Mouse (Mus musculus) cerebellum, adult 8-10 months (tissue): ENCODE measurements at regions not wholly inside any gene's neighbourhood (a gene's known extent, or its start where the extent isn't known, plus 50 kb on each side); places are given as distances from the start of the nearest gene placed in this dataset.
A peak's percentile ranks its signal among the peaks of the same experiment; 100 is the strongest.

Source experiments
- DNase-seq: peaks from one replicate; pipeline ENCODE4 v3.0.0; 2022

- DNase-seq = no peak
These were observed 65.3 kb downstream of the Med10 start for GRCm38 (mm10) chr13:69867296-69868065.

DNA sequence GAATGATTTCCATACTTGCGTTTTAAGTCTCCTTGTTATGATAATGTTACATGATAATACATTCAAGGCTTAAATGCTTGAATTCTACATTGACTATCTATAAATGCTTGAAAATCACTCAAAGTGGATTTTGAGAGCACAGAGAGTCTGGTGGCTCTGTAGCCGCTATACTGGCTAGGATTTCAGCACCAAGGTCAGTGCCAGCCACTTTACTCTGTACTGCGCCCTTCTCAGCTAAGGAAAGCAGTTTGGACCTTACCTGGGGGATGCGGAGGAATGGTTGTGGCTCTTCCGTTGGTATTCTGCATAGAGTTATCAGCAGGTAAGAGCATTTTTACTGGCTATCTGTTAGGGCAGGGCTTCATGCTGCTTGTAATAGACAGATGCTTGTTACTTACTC lies 94.3 kb downstream of the Med10 start:
- no peak for DNase-seq

GRCm38 (mm10) chr13:69901139-69901538 lies 98.9 kb downstream of the Med10 start:
- no peak for DNase-seq

GRCm38 (mm10) chr13:69906802-69907537 lies 104.8 kb downstream of the Med10 start:
- DNase-seq = no peak

GRCm38 (mm10) chr13:69915796-69916195 lies 113.6 kb downstream of the Med10 start:
- DNase-seq = no peak

GRCm38 (mm10) chr13:69932695-69933550 lies 130.7 kb downstream of the Med10 start:
- DNase-seq = no peak

- peak; percentile 50 for DNase-seq
These were observed 131.3 kb downstream of the Med10 start for GRCm38 (mm10) chr13:69933551-69933845.

- no peak for DNase-seq
These were observed 137.6 kb downstream of the Med10 start for GRCm38 (mm10) chr13:69939791-69940190.

DNA sequence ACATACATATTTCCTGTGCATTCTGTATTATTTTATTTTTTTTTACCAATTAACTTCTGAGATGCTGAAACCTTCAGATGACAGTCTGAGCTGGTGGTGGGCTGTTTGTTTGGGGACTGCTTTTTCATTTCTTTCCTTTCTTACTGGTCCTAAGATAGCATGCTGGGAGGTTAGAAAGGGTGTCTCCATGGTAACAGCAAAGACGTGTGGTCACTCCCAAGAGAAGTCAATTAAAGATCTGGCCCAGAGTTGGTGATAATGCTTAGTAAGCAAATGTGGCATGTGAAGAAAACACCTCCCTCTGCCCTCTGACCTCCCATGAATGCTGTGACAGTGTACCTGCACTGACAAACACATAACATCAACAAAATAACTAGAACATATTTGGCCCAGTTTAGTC lies 142.5 kb downstream of the Med10 start:
- DNase-seq = no peak

GRCm38 (mm10) chr13:69946615-69947014 lies 144.4 kb downstream of the Med10 start:
- DNase-seq = peak; percentile 62

DNA sequence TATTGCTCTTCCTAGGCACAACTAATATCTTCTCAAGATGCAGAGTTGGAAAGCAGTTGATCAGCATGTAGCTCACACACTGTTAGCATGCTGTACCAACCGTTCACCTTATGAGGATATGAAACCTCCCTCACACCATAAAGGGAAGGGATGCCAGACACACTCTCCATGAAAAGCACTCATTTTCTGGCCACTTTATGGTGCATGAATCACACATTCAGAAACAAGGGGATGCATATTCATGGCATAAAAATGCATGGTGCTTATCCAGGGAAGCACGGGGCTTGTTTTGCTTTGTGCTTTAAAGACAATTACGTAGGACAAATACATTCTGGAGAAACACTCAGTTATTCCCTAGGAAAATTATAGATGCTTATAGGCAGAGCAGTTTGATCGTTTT lies 149.9 kb downstream of the Med10 start:
- no peak for DNase-seq

DNA sequence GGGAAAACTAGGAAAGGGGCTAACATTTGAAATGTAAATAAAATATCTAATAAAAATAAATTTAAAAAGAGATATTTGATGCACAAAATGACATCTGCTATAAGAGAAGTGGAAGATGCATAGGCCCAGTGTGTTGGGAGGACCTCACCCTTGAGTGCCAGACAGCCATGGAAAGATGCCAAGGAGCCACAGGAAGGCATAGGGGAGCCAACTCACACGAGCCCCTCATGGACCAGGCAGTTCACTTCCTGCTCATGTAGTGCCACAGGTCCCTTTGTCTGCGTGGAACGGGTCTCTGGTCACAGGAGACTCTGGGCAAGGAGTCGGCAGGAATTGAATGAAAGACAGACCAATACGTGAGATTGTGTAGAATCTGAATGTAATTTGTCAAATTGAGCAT lies 152.0 kb downstream of the Med10 start:
- DNase-seq = no peak

GRCm38 (mm10) chr13:69955503-69955902 lies 153.3 kb downstream of the Med10 start:
- no peak for DNase-seq

DNA sequence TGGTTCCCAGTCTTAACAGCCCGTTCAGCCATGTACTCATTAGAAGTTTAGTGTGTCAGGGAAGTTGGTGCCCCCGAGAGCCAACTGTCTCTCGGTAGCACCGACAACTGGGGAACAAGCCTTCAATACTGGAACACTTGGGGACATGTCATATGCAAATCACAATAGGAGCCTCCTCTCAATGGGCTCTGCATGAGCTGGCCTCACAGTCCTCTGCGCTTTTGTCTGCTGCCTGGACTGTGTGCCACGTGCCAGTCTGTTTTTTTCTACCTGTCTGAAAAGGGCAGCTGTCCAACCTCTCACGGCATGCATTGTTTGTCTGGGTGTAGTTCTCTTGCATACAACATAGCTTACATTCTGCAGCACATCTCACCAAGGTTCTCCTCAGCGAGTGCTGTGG lies 161.7 kb downstream of the Med10 start:
- DNase-seq = no peak

DNA sequence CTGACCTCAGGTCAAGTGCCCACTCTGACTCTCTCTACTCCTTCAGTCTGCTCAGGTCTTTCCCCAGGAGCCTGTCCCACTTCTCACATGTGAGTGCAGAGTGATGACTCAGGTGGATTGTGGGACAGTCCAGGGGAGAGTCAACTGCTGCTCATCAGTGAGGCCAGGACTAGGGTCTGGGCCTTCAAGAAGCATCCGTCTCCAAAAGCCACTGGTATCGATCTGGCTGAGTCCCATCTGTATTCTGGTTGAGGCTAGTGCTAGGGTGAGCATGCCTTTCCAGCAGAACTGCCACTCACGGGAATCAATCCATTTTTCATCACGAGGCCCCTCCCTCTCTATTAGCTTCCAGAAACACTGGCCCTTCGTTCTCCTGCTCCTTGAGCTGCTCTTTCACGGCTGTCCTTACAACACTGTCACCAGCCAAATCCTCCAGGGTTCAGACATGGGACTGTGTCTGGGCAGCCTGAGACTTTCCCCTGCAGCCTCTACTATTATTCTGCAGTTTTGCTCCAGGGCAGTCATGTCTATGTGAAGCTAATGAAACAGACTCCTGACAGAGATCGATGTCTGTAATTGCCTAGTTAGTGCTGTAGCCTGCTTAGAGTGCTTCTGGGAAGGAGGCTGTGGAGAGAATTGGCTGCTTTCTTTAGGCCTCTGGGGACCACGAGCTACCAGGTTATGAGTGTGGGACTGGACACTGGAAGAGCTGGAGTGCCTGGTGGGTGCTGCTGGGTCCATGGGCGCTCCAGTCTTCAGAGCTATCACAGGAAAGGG lies 169.3 kb downstream of the Med10 start:
- DNase-seq = no peak

DNA sequence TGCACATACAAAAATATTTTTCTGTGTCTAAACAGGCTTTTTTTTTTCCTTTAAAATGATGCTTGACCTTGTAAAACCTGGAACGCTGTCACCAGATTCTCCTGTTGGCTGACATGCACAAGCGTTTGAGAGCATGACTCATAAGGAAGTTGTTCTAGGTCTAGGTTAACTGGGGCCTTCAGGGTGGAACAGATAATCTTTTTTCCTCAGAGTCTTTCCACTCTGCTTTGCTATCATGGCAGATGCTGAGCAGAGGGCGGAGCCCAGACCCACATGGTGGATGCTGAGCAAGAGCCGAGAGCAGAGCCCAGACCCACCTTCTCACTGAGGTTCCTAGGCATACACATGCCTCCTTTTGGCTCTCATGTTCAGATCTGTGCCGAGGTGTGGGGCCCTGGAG lies 172.6 kb downstream of the Med10 start:
- DNase-seq = no peak

- no peak for DNase-seq
These were observed 182.0 kb downstream of the Med10 start for GRCm38 (mm10) chr13:69984159-69984558.

- no peak for DNase-seq
These were observed 185.0 kb downstream of the Med10 start for GRCm38 (mm10) chr13:69987181-69987580.

DNA sequence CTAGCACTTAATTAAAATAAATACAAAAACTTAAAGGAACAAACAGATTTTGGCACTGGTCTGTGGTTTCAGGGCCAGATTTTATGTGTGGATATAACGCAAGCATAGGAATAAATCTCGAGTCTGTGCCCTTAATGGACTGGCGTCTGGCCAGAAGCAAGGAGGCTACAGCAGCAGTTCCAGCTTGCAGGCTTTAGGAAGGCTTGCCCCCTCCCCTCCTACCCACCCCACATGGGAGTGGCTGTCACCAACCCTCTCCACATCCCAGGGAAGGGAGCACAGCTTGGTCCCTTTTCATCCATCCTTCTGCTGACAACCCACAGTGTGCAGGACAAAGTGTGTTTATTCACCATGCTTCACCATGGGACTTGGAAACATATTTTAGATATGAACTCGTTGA lies 186.1 kb downstream of the Med10 start:
- no peak for DNase-seq

- DNase-seq = peak; percentile 46
These were observed 189.2 kb downstream of the Med10 start for GRCm38 (mm10) chr13:69991253-69991891.

GRCm38 (mm10) chr13:69991892-69992261 lies 189.7 kb downstream of the Med10 start:
- DNase-seq = no peak

- no peak for DNase-seq
These were observed 201.4 kb downstream of the Med10 start for GRCm38 (mm10) chr13:70003591-70003990.
